Comparison of ENCODE assay signal across 23 mouse cellular contexts in genomic region chr16:91905127-91905860, GRCm38 (mm10).
DNase-seq lines count a peak whose midpoint lies in the region; ATAC-seq and TF ChIP-seq lines count a peak whose summit lies in the region.
"Had no signal": no experiment of that assay in that cellular context is flagged by ENCODE, and none has a peak within 500 bp of the region (broad histone marks: within the 10 kb centered on the region; RNA-seq: fewer than 3 reads in every experiment).

No protein-coding gene starts in this region.

- TF ChIP-seq CTCF in kidney, postnatal 0 days (IDR thresholded peaks at IDR 0.05; ENCODE audit: low read depth), result no peak

- no peak overlapping the region for H3K4me2 ChIP-seq in forebrain, embryonic 16.5 days (ENCODE audit: low read length)
- H3K4me2 ChIP-seq in forebrain, embryonic 12.5 days, result no peak overlapping the region
- no peak overlapping the region for H3K4me2 ChIP-seq in kidney, postnatal 0 days (ENCODE audit: low read length)
- H3K4me2 ChIP-seq: embryonic facial prominence, embryonic 15.5 days; heart, embryonic 12.5 days; hindbrain, embryonic 15.5 days; liver, embryonic 11.5 days had no signal

- peaks cover 7% of the 10 kb centered on the region for H3K36me3 ChIP-seq in forebrain, embryonic 16.5 days (ENCODE audit: control insufficient read depth, insufficient read depth)
- peaks cover 6% of the 10 kb centered on the region; the same call in 1 of the 2 replicates for H3K36me3 ChIP-seq in forebrain, embryonic 12.5 days (replicated peaks)
- H3K36me3 ChIP-seq in kidney, postnatal 0 days (ENCODE audit: insufficient read depth, low read length), result no peaks in the 10 kb centered on the region
- H3K36me3 ChIP-seq: embryonic facial prominence, embryonic 15.5 days; heart, embryonic 12.5 days had no signal

- DNase-seq in kidney, postnatal 0 days (ENCODE audit: low spot score), result no peak
- DNase-seq in kidney, postnatal 4 days, result no peak
- DNase-seq in ZHBTc4 (ENCODE audit: low read depth, low spot score), result peak; percentile 88
- DNase-seq in cerebellum, postnatal 4 days (ENCODE audit: low spot score in 2 of 2), result no peak
- no peak for DNase-seq in heart, postnatal 4 days
- DNase-seq: adrenal gland, postnatal 14 days; cerebellum, adult 11 months; cerebellum, postnatal 10 days; embryo, embryonic 11 days; heart, adult 11 months; kidney, postnatal 36 days; layer of hippocampus, adult 9-11 months; lung, adult 18-20 months; lung, postnatal 14 days; retina, postnatal 1 day; thymus, postnatal 36 days had no signal

- ATAC-seq in forebrain, embryonic 16.5 days, result no peak
- no peak for ATAC-seq in forebrain, embryonic 12.5 days (ENCODE audit: low FRiP score)
- ATAC-seq in kidney, postnatal 0 days (replicated peaks; ENCODE audit: low FRiP score, low read depth), result 0 out of 2 replicates have a peak, but pooled peaks have one; percentile 29
- ATAC-seq: intestine, embryonic 16.5 days had no signal

- H3K4me1 ChIP-seq in forebrain, embryonic 16.5 days (replicated peaks; ENCODE audit: control insufficient read depth, insufficient read depth, low read length), result peaks cover 14% of the 10 kb centered on the region
- H3K4me1 ChIP-seq in forebrain, embryonic 12.5 days, result no peaks in the 10 kb centered on the region
- no peaks in the 10 kb centered on the region for H3K4me1 ChIP-seq in kidney, postnatal 0 days (replicated peaks; ENCODE audit: insufficient read depth, low read length)
- H3K4me1 ChIP-seq: heart, embryonic 12.5 days; hindbrain, embryonic 15.5 days had no signal

- 88% methylated on average over 11 of the region's 11 CpGs for WGBS in forebrain, embryonic 16.5 days
- WGBS in forebrain, embryonic 12.5 days, result 86% methylated on average over 11 of the region's 11 CpGs
- WGBS in kidney, postnatal 0 days, result 75% methylated on average over 11 of the region's 11 CpGs

- peak overlapping the region; percentile 91 for H3K27ac ChIP-seq in forebrain, embryonic 16.5 days (ENCODE audit: low read length)
- no peak overlapping the region for H3K27ac ChIP-seq in forebrain, embryonic 12.5 days
- no peak overlapping the region for H3K27ac ChIP-seq in kidney, postnatal 0 days
- H3K27ac ChIP-seq: embryonic facial prominence, embryonic 15.5 days; hindbrain, embryonic 15.5 days had no signal

- no peak overlapping the region for H3K4me3 ChIP-seq in forebrain, embryonic 16.5 days (replicated peaks; ENCODE audit: low read length)
- no peak overlapping the region for H3K4me3 ChIP-seq in forebrain, embryonic 12.5 days (replicated peaks)
- no peak overlapping the region for H3K4me3 ChIP-seq in kidney, postnatal 0 days (replicated peaks; ENCODE audit: low read depth, low read length)
- H3K4me3 ChIP-seq: embryonic facial prominence, embryonic 15.5 days; heart, embryonic 12.5 days; hindbrain, embryonic 15.5 days had no signal

- H3K9ac ChIP-seq in forebrain, embryonic 16.5 days (replicated peaks; ENCODE audit: low read depth, low read length), result no peak overlapping the region
- no peak overlapping the region for H3K9ac ChIP-seq in forebrain, embryonic 12.5 days
- H3K9ac ChIP-seq in kidney, postnatal 0 days (ENCODE audit: low read depth, low read length), result no peak overlapping the region
- H3K9ac ChIP-seq: embryonic facial prominence, embryonic 15.5 days; heart, embryonic 12.5 days; hindbrain, embryonic 15.5 days had no signal

- H3K27me3 ChIP-seq in forebrain, embryonic 16.5 days (replicated peaks; ENCODE audit: control insufficient read depth, insufficient read depth, low read length), result no peaks in the 10 kb centered on the region
- no peaks in the 10 kb centered on the region for H3K27me3 ChIP-seq in forebrain, embryonic 12.5 days
- no peaks in the 10 kb centered on the region for H3K27me3 ChIP-seq in kidney, postnatal 0 days (ENCODE audit: insufficient read depth, low read length)
- H3K27me3 ChIP-seq: embryonic facial prominence, embryonic 15.5 days; heart, embryonic 12.5 days; hindbrain, embryonic 15.5 days had no signal

- H3K9me3 ChIP-seq in forebrain, embryonic 16.5 days (ENCODE audit: control insufficient read depth, low read length), result no peaks in the 10 kb centered on the region
- no peaks in the 10 kb centered on the region for H3K9me3 ChIP-seq in forebrain, embryonic 12.5 days
- H3K9me3 ChIP-seq in kidney, postnatal 0 days (replicated peaks; ENCODE audit: low read length), result no peaks in the 10 kb centered on the region
- H3K9me3 ChIP-seq: embryonic facial prominence, embryonic 15.5 days; heart, embryonic 12.5 days; hindbrain, embryonic 15.5 days had no signal
